Mouse (Mus musculus): ENCODE measurements at regions not wholly inside any gene's neighbourhood (a gene's known extent, or its start where the extent isn't known, plus 50 kb on each side); places are given as distances from the start of the nearest gene placed in this dataset.
"Not testable (repeated sequence)": the region's sequence is repeated elsewhere in the genome, so short reads cannot be mapped to it uniquely, and the experiment has no call there.

- DNase-seq (ENCODE audit: low spot score): peak; percentile 28
Observed at GRCm38 (mm10) chrX:64940677-64941446, 106.6 kb upstream of the Ctag2 start.

- not testable (repeated sequence) for DNase-seq (ENCODE audit: low spot score)
Observed at GRCm38 (mm10) chrX:64978916-64979315, 68.5 kb upstream of the Ctag2 start.

Data from left cerebral cortex, adult 11 months (tissue).